ENCODE assay signal across 11 mouse cellular contexts in genomic region chr10:94908976-94909717, GRCm38 (mm10). TPM values are rescaled to one million over a fixed set of nuclear protein-coding genes. Genes with fewer than 3 reads are reported as not detected.
A peak's percentile ranks its signal among the peaks of the same experiment; 100 is the strongest.
DNase-seq lines count a peak whose midpoint lies in the region; ATAC-seq and TF ChIP-seq lines count a peak whose summit lies in the region.
"Had no signal": no experiment of that assay in that cellular context is flagged by ENCODE, and none has a peak within 500 bp of the region (broad histone marks: within the 10 kb centered on the region; RNA-seq: fewer than 3 reads in every experiment).

No protein-coding gene starts in this region.

- 70% methylated on average over 11 of the region's 11 CpGs for WGBS in liver, embryonic 12.5 days (ENCODE audit: insufficient replicate concordance)
- 91% methylated on average over 11 of the region's 11 CpGs for WGBS in midbrain, embryonic 16.5 days

- no peak overlapping the region for H3K4me3 ChIP-seq in liver, embryonic 12.5 days
- H3K4me3 ChIP-seq in G1E (ENCODE audit: low read depth, low read length), result no peak overlapping the region
- H3K4me3 ChIP-seq in bone marrow macrophage, adult 2 months (ENCODE audit: insufficient read depth, low read length), result no peak overlapping the region
- no peak overlapping the region for H3K4me3 ChIP-seq in midbrain, embryonic 16.5 days (ENCODE audit: low read depth, low read length)

- H3K36me3 ChIP-seq in liver, embryonic 12.5 days, result peaks cover 8% of the 10 kb centered on the region; the same call in 1 of the 2 replicates
- H3K36me3 ChIP-seq in G1E (replicated peaks), result peaks cover 54% of the 10 kb centered on the region
- H3K36me3 ChIP-seq in midbrain, embryonic 16.5 days (ENCODE audit: control insufficient read depth, insufficient read depth, low read length), result no peaks in the 10 kb centered on the region

- H3K4me1 ChIP-seq in liver, embryonic 12.5 days, result peaks cover 44% of the 10 kb centered on the region
- peaks cover 49% of the 10 kb centered on the region for H3K4me1 ChIP-seq in G1E (ENCODE audit: insufficient read depth, low read depth, low read length)
- H3K4me1 ChIP-seq in bone marrow macrophage, adult 2 months (ENCODE audit: control insufficient read depth, insufficient read depth, low read length), result peaks cover 59% of the 10 kb centered on the region
- peaks cover 23% of the 10 kb centered on the region for H3K4me1 ChIP-seq in midbrain, embryonic 16.5 days (ENCODE audit: control insufficient read depth, insufficient read depth, low read length)

- TF ChIP-seq CTCF in G1E (IDR thresholded peaks at IDR 0.05; ENCODE audit: low read depth, low read length), result no peak
- no peak for TF ChIP-seq CTCF in bone marrow macrophage, adult 2 months (IDR thresholded peaks at IDR 0.05; ENCODE audit: low read depth, low read length)

- no peak for TF ChIP-seq POLR2A in bone marrow macrophage, adult 2 months (IDR thresholded peaks at IDR 0.05; ENCODE audit: borderline replicate concordance, low read depth, low read length)

- no peaks in the 10 kb centered on the region for H3K27me3 ChIP-seq in liver, embryonic 12.5 days (replicated peaks)
- H3K27me3 ChIP-seq in G1E (ENCODE audit: insufficient read depth, low read length), result no peaks in the 10 kb centered on the region
- H3K27me3 ChIP-seq in midbrain, embryonic 16.5 days (ENCODE audit: control insufficient read depth, insufficient read depth, low read depth, low read length), result no peaks in the 10 kb centered on the region

- H3K4me2 ChIP-seq in liver, embryonic 12.5 days, result no peak overlapping the region
- no peak overlapping the region for H3K4me2 ChIP-seq in midbrain, embryonic 16.5 days (ENCODE audit: low read length)

- no peak for ATAC-seq in liver, embryonic 12.5 days
- 0 out of 2 replicates have a peak, but pooled peaks have one; percentile 55 for ATAC-seq in G1E (ENCODE audit: extremely low read depth, insufficient number of reproducible peaks, low FRiP score, poor library complexity, severe bottlenecking)
- peak; percentile 56 for ATAC-seq in megakaryocyte progenitor cell, adult 5-6 weeks (replicated peaks; ENCODE audit: poor library complexity)
- no peak for ATAC-seq in midbrain, embryonic 16.5 days

- no peak for DNase-seq in liver
- peak; percentile 53 for DNase-seq in G1E (ENCODE audit: low spot score)
- DNase-seq in T-cell, adult 2 months (ENCODE audit: low spot score), result no peak
- no peak for DNase-seq in embryo, embryonic 10 days (ENCODE audit: low spot score)
- DNase-seq: cerebellum, adult 11-12 months; heart, postnatal 10 days; lung, postnatal 4 days had no signal

- H3K9ac ChIP-seq in liver, embryonic 12.5 days, result no peak overlapping the region
- H3K9ac ChIP-seq in midbrain, embryonic 16.5 days (ENCODE audit: low read depth, low read length), result no peak overlapping the region

- H3K9me3 ChIP-seq in liver, embryonic 12.5 days (replicated peaks), result no peaks in the 10 kb centered on the region
- no peaks in the 10 kb centered on the region for H3K9me3 ChIP-seq in G1E (replicated peaks)
- H3K9me3 ChIP-seq in midbrain, embryonic 16.5 days (replicated peaks; ENCODE audit: control insufficient read depth, low read length, poor library complexity, severe bottlenecking), result no peaks in the 10 kb centered on the region

- H3K27ac ChIP-seq in liver, embryonic 12.5 days, result peak overlapping the region; percentile 42; the same call in 1 of the 2 replicates
- H3K27ac ChIP-seq in bone marrow macrophage, adult 2 months (ENCODE audit: insufficient read depth, low read depth, low read length), result peak overlapping the region; percentile 66
- H3K27ac ChIP-seq in midbrain, embryonic 16.5 days (ENCODE audit: low read length), result no peak overlapping the region

RNA-seq across cellular contexts. Expression of gene Plxnc1, which starts 35.5 kb away (rescaled TPM):
- polyA plus RNA-seq in liver, embryonic 12.5 days (2016; fragmentation: Nextera tagmentation; extraction: Ambion mirVana), result 3.9 and 4.4 TPM in 2 replicates
- total RNA-seq in G1E (2014; fragmentation: Nextera tagmentation) (131 and 132 TPM in 2 replicates), G1E (2017) (121 and 163 TPM in 2 replicates)
- 23.0 and 25.9 TPM in 2 replicates for polyA plus RNA-seq in G1E (2012)
- 76.7 and 82.8 TPM in 2 replicates for polyA plus RNA-seq in bone marrow macrophage, adult 2 months (2012; ENCODE audit: insufficient read depth, insufficient read length, missing spikeins)
- total RNA-seq in megakaryocyte progenitor cell, adult 5-6 weeks (2015), result 15.6 and 28.8 TPM in 2 replicates
- 10.6 and 16.6 TPM in 2 replicates for total RNA-seq in megakaryocyte progenitor cell, adult 5-6 weeks (2017)
- polyA plus RNA-seq in midbrain, embryonic 16.5 days (2015; fragmentation: Nextera tagmentation; extraction: Ambion mirVana), result 14.6 and 15.4 TPM in 2 replicates

Comparison
In these comparisons a context has a peak if more than half of its experiments do, and no peak if none do; other contexts are left out.
1. ATAC-seq: peak in G1E (single experiment) and megakaryocyte progenitor cell, adult 5-6 weeks (single experiment); none in liver, embryonic 12.5 days (single experiment) and midbrain, embryonic 16.5 days (single experiment).